Mouse (Mus musculus): Measurements from ENCODE around the gene St6galnac5.
A peak's percentile ranks its signal among the peaks of the same experiment; 100 is the strongest.

St6galnac5 gene

GRCm38 (mm10) chr3:152981988-152982387 lies at the start of gene St6galnac5:
Gene St6galnac5 (minus strand): TSS chr3:152982246.
- DNase-seq (ENCODE audit: low read depth, low spot score), result peak; percentile 35

GRCm38 (mm10) chr3:153030756-153031155 lies 48.7 kb upstream of the St6galnac5 start:
- DNase-seq (ENCODE audit: low read depth, low spot score), result no peak

GRCm38 (mm10) chr3:153024016-153024415 lies 42.0 kb upstream of the St6galnac5 start:
- DNase-seq (ENCODE audit: low read depth, low spot score), result no peak

GRCm38 (mm10) chr3:153018051-153018450 lies 36.0 kb upstream of the St6galnac5 start:
- DNase-seq (ENCODE audit: low read depth, low spot score), result no peak

- no peak for DNase-seq (ENCODE audit: low read depth, low spot score)
Measured at GRCm38 (mm10) chr3:153016355-153016754, 34.3 kb upstream of the St6galnac5 start.

- no peak for DNase-seq (ENCODE audit: low read depth, low spot score)
Measured at GRCm38 (mm10) chr3:153006893-153007292, 24.8 kb upstream of the St6galnac5 start.

- no peak for DNase-seq (ENCODE audit: low read depth, low spot score)
Measured at GRCm38 (mm10) chr3:152998901-152999300, 16.9 kb upstream of the St6galnac5 start.

GRCm38 (mm10) chr3:152998106-152998505 lies 16.1 kb upstream of the St6galnac5 start:
- no peak for DNase-seq (ENCODE audit: low read depth, low spot score)

GRCm38 (mm10) chr3:152993608-152994007 lies 11.6 kb upstream of the St6galnac5 start:
- DNase-seq (ENCODE audit: low read depth, low spot score), result no peak

- DNase-seq (ENCODE audit: low read depth, low spot score), result no peak
Measured at GRCm38 (mm10) chr3:152990787-152991186, 8.7 kb upstream of the St6galnac5 start.

GRCm38 (mm10) chr3:152980978-152981974 lies 770 bp downstream of the St6galnac5 start:
- peak; percentile 49 for DNase-seq (ENCODE audit: low read depth, low spot score)

- no peak for DNase-seq (ENCODE audit: low read depth, low spot score)
Measured at GRCm38 (mm10) chr3:152980431-152980830, 1.6 kb downstream of the St6galnac5 start.

- DNase-seq (ENCODE audit: low read depth, low spot score), result no peak
Measured at GRCm38 (mm10) chr3:152979481-152980092, 2.5 kb downstream of the St6galnac5 start.

GRCm38 (mm10) chr3:152971373-152971772 lies 10.7 kb downstream of the St6galnac5 start:
- DNase-seq (ENCODE audit: low read depth, low spot score), result peak; percentile 83

GRCm38 (mm10) chr3:152969774-152970347 lies 12.2 kb downstream of the St6galnac5 start:
- DNase-seq (ENCODE audit: low read depth, low spot score), result no peak

GRCm38 (mm10) chr3:152961855-152962376 lies 20.1 kb downstream of the St6galnac5 start:
- no peak for DNase-seq (ENCODE audit: low read depth, low spot score)

GRCm38 (mm10) chr3:152958358-152959150 lies 23.5 kb downstream of the St6galnac5 start:
- no peak for DNase-seq (ENCODE audit: low read depth, low spot score)

- DNase-seq (ENCODE audit: low read depth, low spot score), result no peak
Measured at GRCm38 (mm10) chr3:152956771-152957170, 25.3 kb downstream of the St6galnac5 start.

GRCm38 (mm10) chr3:152956038-152956437 lies 26.0 kb downstream of the St6galnac5 start:
- no peak for DNase-seq (ENCODE audit: low read depth, low spot score)

GRCm38 (mm10) chr3:152951634-152952545 lies 30.2 kb downstream of the St6galnac5 start:
- no peak for DNase-seq (ENCODE audit: low read depth, low spot score)
